ENCODE assay signal across 10 mouse cellular contexts in genomic region chr16:90916040-90916481, GRCm38 (mm10). TPM values are rescaled to one million over a fixed set of nuclear protein-coding genes. Genes with fewer than 3 reads are reported as not detected.
DNase-seq lines count a peak whose midpoint lies in the region; ATAC-seq lines count a peak whose summit lies in the region.
"Had no signal": no experiment of that assay in that cellular context is flagged by ENCODE, and none has a peak within 500 bp of the region (broad histone marks: within the 10 kb centered on the region; RNA-seq: fewer than 3 reads in every experiment).

No protein-coding gene starts in this region.

- no peaks in the 10 kb centered on the region for H3K36me3 ChIP-seq in kidney, embryonic 15.5 days

- no peak overlapping the region for H3K4me3 ChIP-seq in kidney, embryonic 15.5 days (replicated peaks)

- peak overlapping the region; percentile 42 for H3K4me2 ChIP-seq in kidney, embryonic 15.5 days

- no peak overlapping the region for H3K9ac ChIP-seq in kidney, embryonic 15.5 days

- peak; percentile 46 for DNase-seq in urinary bladder, postnatal 14 days (ENCODE audit: low spot score)
- no peak for DNase-seq in urinary bladder, postnatal 4 days (ENCODE audit: low spot score in 2 of 2)
- peak; percentile 63 for DNase-seq in heart, adult 8-10 months (ENCODE audit: low spot score)
- DNase-seq in frontal cortex, postnatal 36 days (ENCODE audit: low spot score in 2 of 2): no peak
- DNase-seq in ovary, postnatal 10 days (ENCODE audit: low spot score): no peak
- DNase-seq in left cerebral cortex, adult 18-20 months (ENCODE audit: low spot score in 2 of 2): no peak
- DNase-seq: thymus, adult 2 months had no signal

- H3K4me1 ChIP-seq in kidney, embryonic 15.5 days: peaks cover 20% of the 10 kb centered on the region

- H3K27ac ChIP-seq in kidney, embryonic 15.5 days: peak overlapping the region; percentile 76

- no peaks in the 10 kb centered on the region for H3K27me3 ChIP-seq in kidney, embryonic 15.5 days

- ATAC-seq in kidney, embryonic 15.5 days (replicated peaks; ENCODE audit: low FRiP score): peak; percentile 34; the same call in 1 of the 2 replicates
- no peak for ATAC-seq in CD4-positive, CD25-positive, alpha-beta regulatory T cell, adult 4 months
- ATAC-seq: midbrain, embryonic 16.5 days had no signal

- H3K9me3 ChIP-seq in kidney, embryonic 15.5 days (replicated peaks): peaks cover 3% of the 10 kb centered on the region; the same call in 1 of the 2 replicates

- WGBS in kidney, embryonic 15.5 days: 13% methylated on average over 12 of the region's 12 CpGs

RNA-seq across cellular contexts. Expression of gene Cfap298, which starts 18.9 kb away (rescaled TPM):
- 10 to 100 TPM; 21.5 to 32.6 (median 26.2) TPM for total RNA-seq in heart, adult 8-10 months (2022)
- polyA plus RNA-seq in kidney, embryonic 15.5 days (2015; fragmentation: Nextera tagmentation; extraction: Ambion mirVana): 37.0 and 42.5 TPM in 2 replicates
- 10 to 100 TPM; 20.2 to 22.6 TPM for polyA plus RNA-seq in CD4-positive, CD25-positive, alpha-beta regulatory T cell, adult 4 months (2017; shearing (Covaris generic))
- 10 to 100 TPM; 39.8 to 48.0 TPM for total RNA-seq in left cerebral cortex, adult 18-20 months (2021)

Comparison
In these comparisons a context has a peak if more than half of its experiments do, and no peak if none do; other contexts are left out.
1. DNase-seq: peak in urinary bladder, postnatal 14 days (single experiment) and heart, adult 8-10 months (single experiment); none in urinary bladder, postnatal 4 days (0 of 2), frontal cortex, postnatal 36 days (0 of 2), ovary, postnatal 10 days (single experiment) and left cerebral cortex, adult 18-20 months (0 of 2).